Mouse (Mus musculus) frontal cortex, postnatal 36 days (tissue): ENCODE results near the gene Ly6g6e.
A peak's percentile ranks its signal among the peaks of the same experiment; 100 is the strongest.
"Not testable (repeated sequence)": the region's sequence is repeated elsewhere in the genome, so short reads cannot be mapped to it uniquely, and the experiment has no call there.

ENCODE experiments used
- DNase-seq, 2 experiments: peaks; one replicate each; pipeline ENCODE4 v3.0.0; 2022; ENCODE audit warnings: low spot score in 2 of 2

Gene Ly6g6e

GRCm38 (mm10) chr17:35102299-35102698 is 25.6 kb downstream of the Ly6g6e start:
- DNase-seq = no peak

DNA sequence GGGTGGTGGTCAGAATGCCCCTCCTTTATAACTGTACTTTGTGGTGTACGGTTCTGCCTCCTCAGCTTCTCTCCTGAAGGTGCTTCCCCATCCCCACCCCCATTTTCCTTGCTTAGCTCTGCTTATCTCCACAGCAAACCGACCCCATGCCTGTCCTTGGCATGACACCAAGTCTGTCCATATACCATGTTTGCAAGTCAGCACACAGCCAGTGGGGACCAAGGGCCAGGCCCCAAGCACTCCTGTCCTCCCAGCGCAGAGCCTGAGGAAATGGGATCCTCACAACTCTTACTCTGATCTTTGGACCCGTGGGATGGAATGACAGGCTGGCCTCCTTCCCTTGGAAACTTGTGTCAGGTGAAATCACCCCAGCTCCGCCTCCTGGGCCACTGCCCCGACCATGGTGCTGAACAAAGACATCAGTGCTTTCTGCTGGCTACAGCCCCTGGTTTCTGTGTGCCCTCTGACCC is 26.6 kb downstream of the Ly6g6e start:
- no peak for DNase-seq

DNA sequence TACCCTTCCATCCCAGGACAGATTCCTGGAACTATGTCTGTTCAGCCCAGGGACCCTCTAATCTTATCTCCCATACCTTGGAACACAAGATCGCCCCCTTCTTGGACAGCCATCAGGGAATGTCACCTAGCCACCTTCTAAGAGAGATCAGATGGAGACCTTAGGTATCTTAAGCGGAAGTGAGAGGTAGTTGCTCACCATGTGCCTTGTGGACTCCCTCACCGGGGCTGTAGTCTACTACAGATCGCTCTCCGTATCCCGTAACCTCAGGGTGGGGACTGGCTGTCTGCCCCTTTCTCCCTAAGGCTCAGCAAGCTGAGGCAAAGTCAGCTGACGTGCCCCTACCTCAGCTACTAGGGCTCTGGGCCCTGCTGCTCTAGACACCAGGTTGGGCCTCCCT is 27.4 kb downstream of the Ly6g6e start:
- no peak for DNase-seq

- DNase-seq = no peak
These were observed 28.1 kb downstream of the Ly6g6e start for GRCm38 (mm10) chr17:35104754-35105153.

GRCm38 (mm10) chr17:35105740-35106389 is 29.2 kb downstream of the Ly6g6e start:
- DNase-seq = no peak

DNA sequence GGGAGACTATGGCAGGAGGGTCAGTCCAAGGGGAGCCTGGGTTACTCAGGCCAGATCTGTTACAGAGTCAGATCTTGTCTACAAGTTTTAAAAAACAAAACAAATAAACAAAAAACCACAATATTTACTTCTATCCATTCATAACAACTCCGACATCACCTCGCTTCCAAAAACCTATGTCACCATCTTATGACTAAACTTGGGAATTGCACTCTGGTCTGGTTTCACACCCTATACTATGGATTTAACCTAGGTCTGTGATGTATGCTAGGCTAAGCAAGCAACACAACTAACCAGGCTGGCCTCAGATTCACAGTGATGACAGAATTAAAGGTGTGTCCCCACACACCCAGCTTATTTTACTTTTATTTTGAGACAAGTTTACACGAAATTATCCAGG is 29.8 kb downstream of the Ly6g6e start:
- no peak for DNase-seq

- DNase-seq = no peak
These were observed 31.4 kb downstream of the Ly6g6e start, which contains the start of gene Ly6g5c for GRCm38 (mm10) chr17:35108097-35108496. TSS of gene Ly6g5c (plus strand) at chr17:35108279.

DNA sequence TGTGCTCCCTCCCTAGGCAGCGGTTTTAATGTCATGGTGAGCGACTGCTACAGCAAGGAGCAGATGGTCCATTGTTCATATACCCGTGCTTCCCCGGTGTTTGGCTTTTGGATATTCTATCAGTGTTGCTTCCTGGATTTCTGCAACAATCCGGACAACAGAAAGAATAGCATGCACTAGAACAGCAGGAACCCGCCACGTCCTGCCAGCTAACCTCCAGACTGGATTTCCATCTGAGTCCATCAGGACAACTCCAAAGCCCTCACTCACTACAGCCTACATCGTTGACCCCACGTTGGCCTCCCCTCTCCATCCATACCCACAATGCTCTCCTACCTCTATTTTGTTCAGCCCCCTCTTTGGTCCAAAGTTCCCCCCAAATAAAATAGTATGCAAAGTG is 35.1 kb downstream of the Ly6g6e start:
- no peak for DNase-seq

GRCm38 (mm10) chr17:35115046-35116019 is 38.6 kb downstream of the Ly6g6e start, which contains the start of gene Ly6g5b:
TSS of gene Ly6g5b (minus strand) at chr17:35115428.
- DNase-seq = no peak

DNA sequence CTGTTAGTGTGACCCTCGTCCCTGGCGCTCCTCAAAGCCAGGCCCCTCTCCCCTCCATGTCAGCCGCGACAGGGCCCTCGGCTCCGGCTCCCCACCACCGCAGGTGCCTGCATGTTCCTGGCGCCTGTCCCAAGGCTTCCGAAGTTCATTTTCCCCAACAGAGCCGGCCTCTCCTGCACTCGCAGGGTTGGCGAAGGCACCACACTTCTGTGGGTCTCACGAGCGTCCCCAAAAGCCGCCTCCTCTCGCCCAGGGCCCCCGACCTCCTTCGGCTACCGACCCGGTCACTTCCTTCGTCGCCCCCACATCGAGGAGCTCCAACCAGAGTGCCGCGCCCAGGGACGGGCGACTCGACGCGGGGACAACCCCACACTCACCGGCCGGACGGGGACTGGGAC is 44.0 kb downstream of the Ly6g6e start:
- no peak for DNase-seq

- DNase-seq = peak; percentile 97 to 98
These were observed 44.6 kb downstream of the Ly6g6e start, which contains the start of gene Gpank1 for GRCm38 (mm10) chr17:35121143-35121799. TSS of gene Gpank1 (plus strand) at chr17:35121455.

DNA sequence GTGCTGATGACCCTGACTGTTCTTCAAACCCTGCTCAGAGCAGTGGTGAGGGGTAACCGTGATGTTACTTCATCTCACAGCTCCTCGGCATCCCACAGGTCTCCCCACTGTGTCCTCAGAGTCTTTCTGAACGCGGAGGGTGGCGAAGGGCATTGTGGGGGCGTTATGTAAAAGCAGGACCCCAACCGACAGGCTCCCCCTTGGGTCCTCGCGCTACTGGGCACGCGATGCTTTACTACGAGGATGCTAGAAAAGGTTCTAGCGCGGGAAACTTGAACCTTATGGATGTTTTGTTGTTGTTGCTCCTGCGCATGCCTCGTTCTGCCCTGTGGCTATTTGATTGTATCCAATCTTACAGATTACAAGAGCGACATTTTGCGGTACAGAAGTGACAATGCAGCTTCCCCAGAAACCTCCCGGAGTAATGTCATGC is 45.2 kb downstream of the Ly6g6e start, which contains the start of gene Csnk2b:
Gene Csnk2b, minus strand, starts transcription at position 183 of the 433 bp plus-strand sequence.
- DNase-seq = peak; percentile 71 to 82

GRCm38 (mm10) chr17:35123287-35123686 is 46.6 kb downstream of the Ly6g6e start:
- not testable (repeated sequence) for DNase-seq

GRCm38 (mm10) chr17:35124261-35124896 is 47.7 kb downstream of the Ly6g6e start:
- not testable (repeated sequence) for DNase-seq

- DNase-seq = no peak
These were observed 48.4 kb downstream of the Ly6g6e start for GRCm38 (mm10) chr17:35125081-35125480.

DNA sequence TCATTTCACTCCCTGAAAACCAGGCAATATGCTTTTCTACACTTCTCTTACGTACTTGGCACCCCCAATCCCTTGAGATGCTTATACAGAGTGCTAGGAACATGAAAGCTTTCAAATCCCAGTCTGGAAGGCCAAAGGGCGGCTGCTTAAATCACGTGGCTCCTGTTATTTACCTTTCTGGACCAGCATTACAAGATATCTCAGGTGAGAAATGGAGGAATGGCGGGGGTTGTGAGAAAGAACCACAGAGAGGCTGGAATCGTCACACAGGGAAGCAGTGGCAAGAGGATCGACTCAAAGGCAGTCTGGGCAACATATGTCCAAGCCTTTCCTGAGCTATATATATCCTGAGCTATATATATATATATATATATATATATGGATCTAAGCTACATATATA is 48.9 kb downstream of the Ly6g6e start:
- DNase-seq = peak in 1 of 2 experiments; percentile 22

- peak; percentile 67 to 75 for DNase-seq
These were observed 49.5 kb downstream of the Ly6g6e start, which contains the start of gene D17H6S53E for GRCm38 (mm10) chr17:35126206-35126611. TSS of gene D17H6S53E (plus strand) at chr17:35126373.

- DNase-seq = no peak
These were observed 50.3 kb downstream of the Ly6g6e start for GRCm38 (mm10) chr17:35127017-35127416.
